Mouse (Mus musculus) MEL (cell line): Measurements from ENCODE around the gene Gm7075. TPM values are rescaled to one million over a fixed set of nuclear protein-coding genes. Genes with fewer than 3 reads are reported as not detected.

Experiments
- DNase-seq: peaks from one replicate; pipeline ENCODE4 v3.0.0; 2011; ENCODE audit warnings: low read depth, low spot score
- H3K27ac ChIP-seq: 2 replicates; pipeline ENCODE4 v1.5.1; 2012; ENCODE audit warnings: low read depth, mild to moderate bottlenecking, control low read depth, low read length, moderate library complexity; ENCODE audit not compliant: control insufficient read depth
- H3K27me3 ChIP-seq, 2 experiments: fragments of 150-350 bp in 1 of 2; sonication (generic) in 1 of 2; 2 replicates each; pipeline ENCODE4 v1.6.1; 2012; ENCODE audit warnings: low read length in 2 of 2, mild to moderate bottlenecking in 2 of 2, improper control_type of control experiment in 1 of 2, moderate library complexity in 1 of 2; ENCODE audit not compliant: insufficient read depth in 2 of 2, control insufficient read depth in 1 of 2
- H3K36me3 ChIP-seq, 2 experiments: 2 replicates each; pipeline ENCODE4 v1.6.1; 2012 to 2014; ENCODE audit warnings: low read length in 2 of 2, improper control_type of control experiment in 1 of 2, inconsistent platforms in 1 of 2, mild to moderate bottlenecking in 1 of 2; ENCODE audit not compliant: insufficient read depth in 2 of 2, control insufficient read depth in 1 of 2
- H3K4me1 ChIP-seq, 2 experiments: fragments of 150-350 bp in 1 of 2; sonication (generic) in 1 of 2; 2 replicates each; pipeline ENCODE4 v1.6.1; 2012; ENCODE audit warnings: low read length in 2 of 2, improper control_type of control experiment in 1 of 2, mild to moderate bottlenecking in 1 of 2; ENCODE audit not compliant: insufficient read depth in 2 of 2, control insufficient read depth in 1 of 2
- H3K4me3 ChIP-seq, 2 experiments: fragments of 150-350 bp in 1 of 2; sonication (generic) in 1 of 2; 2 replicates each; pipeline ENCODE4 v1.5.1; 2012; ENCODE audit warnings: low read depth in 2 of 2, low read length in 2 of 2, mild to moderate bottlenecking in 2 of 2, moderate library complexity in 2 of 2, control low read depth in 1 of 2, improper control_type of control experiment in 1 of 2; ENCODE audit not compliant: control insufficient read depth in 1 of 2, insufficient read depth in 1 of 2
- H3K79me2 ChIP-seq: 2 replicates; pipeline ENCODE4 v1.6.1; 2012; ENCODE audit warnings: mild to moderate bottlenecking, low read length, moderate library complexity; ENCODE audit not compliant: control insufficient read depth, poor library complexity, insufficient read depth
- H3K9ac ChIP-seq: 2 replicates; pipeline ENCODE4 v1.6.1; 2012; ENCODE audit warnings: low read depth, mild to moderate bottlenecking, control low read depth, low read length, moderate library complexity; ENCODE audit not compliant: control insufficient read depth, poor library complexity, severe bottlenecking
- H3K9me3 ChIP-seq: fragments of 150-350 bp; sonication (generic); replicated peaks from 2 replicates; pipeline ENCODE4 v1.6.1; 2012; ENCODE audit warnings: mild to moderate bottlenecking, low read length, improper control_type of control experiment, moderate library complexity; ENCODE audit not compliant: insufficient read depth
- BHLHE40 ChIP-seq: IDR thresholded peaks from 2 replicates; pipeline ENCODE4 v1.6.1; 2012; ENCODE audit warnings: low read depth, mild to moderate bottlenecking, inconsistent platforms, low read length, improper control_type of control experiment, borderline replicate concordance
- CHD1 ChIP-seq: IDR thresholded peaks from 2 replicates; pipeline ENCODE4 v1.6.1; 2012; ENCODE audit warnings: low read depth, mild to moderate bottlenecking, inconsistent platforms, low read length, improper control_type of control experiment
- CTCF ChIP-seq, 3 experiments: IDR thresholded peaks in 2 of 3; conservative IDR thresholded peaks in 1 of 3; 2 replicates each; pipeline ENCODE4 v1.5.1; 2011 to 2012; ENCODE audit warnings: low read length in 3 of 3, low read depth in 2 of 3, mild to moderate bottlenecking in 2 of 3, improper control_type of control experiment in 1 of 3, inconsistent platforms in 1 of 3, mixed read lengths in 1 of 3, moderate library complexity in 1 of 3; ENCODE audit not compliant: control insufficient read depth in 1 of 3, insufficient read depth in 1 of 3, poor library complexity in 1 of 3, severe bottlenecking in 1 of 3
- E2F4 ChIP-seq: IDR thresholded peaks from 2 replicates; pipeline ENCODE4 v1.6.1; 2011; ENCODE audit warnings: low read depth, low read length, improper control_type of control experiment, borderline replicate concordance
- ELF1 ChIP-seq: IDR thresholded peaks from 2 replicates; pipeline ENCODE4 v1.6.1; 2014; ENCODE audit warnings: low read depth, mild to moderate bottlenecking, inconsistent platforms, low read length, improper control_type of control experiment, moderate library complexity
- EP300 ChIP-seq, 2 experiments: IDR thresholded peaks; 2 replicates each; pipeline ENCODE4 v1.6.1; 2011; ENCODE audit warnings: improper control_type of control experiment in 2 of 2, low read length in 2 of 2, low read depth in 1 of 2, mild to moderate bottlenecking in 1 of 2
- ETS1 ChIP-seq: IDR thresholded peaks from 2 replicates; pipeline ENCODE4 v1.6.1; 2012; ENCODE audit warnings: low read depth, mild to moderate bottlenecking, inconsistent platforms, low read length, improper control_type of control experiment, moderate library complexity
- GABPA ChIP-seq: IDR thresholded peaks from 2 replicates; pipeline ENCODE4 v1.6.1; 2012; ENCODE audit warnings: low read depth, mild to moderate bottlenecking, inconsistent platforms, low read length, improper control_type of control experiment, moderate library complexity
- GATA1 ChIP-seq: IDR thresholded peaks from 2 replicates; pipeline ENCODE4 v1.6.1; 2011; ENCODE audit warnings: low read depth, low read length, improper control_type of control experiment
- HCFC1 ChIP-seq: IDR thresholded peaks from 2 replicates; pipeline ENCODE4 v1.6.1; 2012; ENCODE audit warnings: low read depth, mild to moderate bottlenecking, inconsistent platforms, low read length, improper control_type of control experiment, moderate library complexity
- KAT2A ChIP-seq: conservative IDR thresholded peaks from 2 replicates; pipeline ENCODE4 v1.6.1; 2012; ENCODE audit warnings: low read depth, low read length, improper control_type of control experiment, inconsistent platforms
- MEF2A ChIP-seq: IDR thresholded peaks from 2 replicates; pipeline ENCODE4 v1.6.1; 2014; ENCODE audit warnings: low read depth, mild to moderate bottlenecking, inconsistent platforms, low read length, improper control_type of control experiment; ENCODE audit not compliant: poor library complexity, insufficient replicate concordance, severe bottlenecking; ENCODE audit errors: extremely low read depth
- MXI1 ChIP-seq: IDR thresholded peaks from 2 replicates; pipeline ENCODE4 v1.6.1; 2011; ENCODE audit warnings: mild to moderate bottlenecking, low read depth, low read length, improper control_type of control experiment
- MYB ChIP-seq: IDR thresholded peaks from 2 replicates; pipeline ENCODE4 v1.6.1; 2011; ENCODE audit warnings: mild to moderate bottlenecking, low read depth, low read length, improper control_type of control experiment
- MYC ChIP-seq: IDR thresholded peaks from 2 replicates; pipeline ENCODE4 v1.6.1; 2011; ENCODE audit warnings: low read depth, mild to moderate bottlenecking, low read length, improper control_type of control experiment, moderate library complexity
- NRF1 ChIP-seq: IDR thresholded peaks from 2 replicates; pipeline ENCODE4 v1.6.1; 2014; ENCODE audit warnings: low read depth, mild to moderate bottlenecking, inconsistent platforms, low read length, improper control_type of control experiment, moderate library complexity; ENCODE audit not compliant: poor library complexity, insufficient read depth, severe bottlenecking
- POLR2A ChIP-seq, 2 experiments: IDR thresholded peaks; 2 replicates each; pipeline ENCODE4 v1.6.1; 2011 to 2012; ENCODE audit warnings: low read length in 2 of 2, mild to moderate bottlenecking in 2 of 2, control low read depth in 1 of 2, improper control_type of control experiment in 1 of 2, low read depth in 1 of 2, moderate library complexity in 1 of 2; ENCODE audit not compliant: control insufficient read depth in 1 of 2, insufficient read depth in 1 of 2, poor library complexity in 1 of 2
- POLR2AphosphoS5 ChIP-seq: IDR thresholded peaks from 2 replicates; pipeline ENCODE4 v1.6.1; 2012; ENCODE audit warnings: low read depth, borderline replicate concordance, mild to moderate bottlenecking, inconsistent platforms, low read length, moderate library complexity, mixed read lengths
- RAD21 ChIP-seq: IDR thresholded peaks from 2 replicates; pipeline ENCODE4 v1.6.1; 2011; ENCODE audit warnings: mild to moderate bottlenecking, low read depth, low read length, improper control_type of control experiment
- RCOR1 ChIP-seq: IDR thresholded peaks from 2 replicates; pipeline ENCODE4 v1.6.1; 2012; ENCODE audit warnings: low read depth, mild to moderate bottlenecking, inconsistent platforms, low read length, improper control_type of control experiment
- SIN3A ChIP-seq: IDR thresholded peaks from 2 replicates; pipeline ENCODE4 v1.6.1; 2012; ENCODE audit warnings: low read length, improper control_type of control experiment, inconsistent platforms
- TBP ChIP-seq: IDR thresholded peaks from 2 replicates; pipeline ENCODE4 v1.8.0; 2011; ENCODE audit warnings: low read depth, low read length, improper control_type of control experiment
- TCF12 ChIP-seq: IDR thresholded peaks from 2 replicates; pipeline ENCODE4 v1.6.1; 2014; ENCODE audit warnings: low read depth, mild to moderate bottlenecking, inconsistent platforms, low read length, improper control_type of control experiment, moderate library complexity
- UBTF ChIP-seq: IDR thresholded peaks from 2 replicates; pipeline ENCODE4 v1.6.1; 2012; ENCODE audit warnings: low read depth, mild to moderate bottlenecking, inconsistent platforms, low read length, improper control_type of control experiment, moderate library complexity, borderline replicate concordance; ENCODE audit not compliant: insufficient read depth
- USF1 ChIP-seq: IDR thresholded peaks from 2 replicates; pipeline ENCODE4 v1.6.1; 2014; ENCODE audit warnings: low read depth, mild to moderate bottlenecking, inconsistent platforms, low read length, improper control_type of control experiment, moderate library complexity
- ZC3H11A ChIP-seq: IDR thresholded peaks from 2 replicates; pipeline ENCODE4 v1.6.1; 2012; ENCODE audit warnings: low read depth, mild to moderate bottlenecking, inconsistent platforms, low read length, improper control_type of control experiment
- ZMIZ1 ChIP-seq: IDR thresholded peaks from 2 replicates; pipeline ENCODE4 v1.6.1; 2012; ENCODE audit warnings: low read depth, mild to moderate bottlenecking, inconsistent platforms, low read length, improper control_type of control experiment, moderate library complexity
- polyA plus RNA-seq, 2 experiments: library from polyadenylated mRNA; stranded (reverse) in 1 of 2; unstranded in 1 of 2; fragments of >175 nt in 1 of 2; fragments of >200 nt in 1 of 2; gene quantifications; 2 replicates each; pipeline versions ENCODE4 v1.2.1 to v1.2.4; 2012; ENCODE audit warnings: low replicate concordance in 2 of 2, low read depth in 1 of 2; ENCODE audit not compliant: insufficient read length in 2 of 2, insufficient read depth in 1 of 2, missing spikeins in 1 of 2
- total RNA-seq: library from RNA; depleted of rRNA; stranded (reverse); fragments of 300-350 nt; gene quantifications from 2 replicates; pipeline ENCODE4 v1.2.3, GENCODE M21; 2012

Gene Gm7075
- total and polyA plus RNA-seq, 3 experiments = not detected

GRCm38 (mm10) chr10:63431221-63431736 is 9.7 kb upstream of the Gm7075 start:
- TF ChIP-seq GABPA (no peak), POLR2AphosphoS5 (no peak), RCOR1 (no peak), ETS1 (no peak), ELF1 (no peak), CTCF (IDR thresholded peaks at IDR 0.05 in 2 of 3, conservative IDR thresholded peaks at IDR 0.05 in 1 of 3; ENCODE audit: control insufficient read depth in 1 of 3, insufficient read depth in 1 of 3, low read depth in 2 of 3, low read length in 3 of 3, poor library complexity in 1 of 3, severe bottlenecking in 1 of 3) (peak in 1 of 3 experiments; percentile 18; a peak in 1 of 6 replicates), GATA1 (no peak)
- H3K4me1 ChIP-seq = peaks cover 17 to 34% of the 10 kb centered on the region in 2 experiments
- H3K27me3 ChIP-seq = no peaks in the 10 kb centered on the region
- H3K27ac ChIP-seq = peak overlapping the region; percentile 11; the same call in 1 of the 2 replicates
- H3K36me3 ChIP-seq = peaks cover 0 to 34% of the 10 kb centered on the region in 2 experiments; a peak in 2 of 4 replicates
- H3K9me3 ChIP-seq = no peaks in the 10 kb centered on the region
- H3K79me2 ChIP-seq = no peaks in the 10 kb centered on the region; the same call in 1 of the 2 replicates
- H3K4me3 ChIP-seq = no peak overlapping the region
- DNase-seq = no peak
- no peak overlapping the region for H3K9ac ChIP-seq

DNA sequence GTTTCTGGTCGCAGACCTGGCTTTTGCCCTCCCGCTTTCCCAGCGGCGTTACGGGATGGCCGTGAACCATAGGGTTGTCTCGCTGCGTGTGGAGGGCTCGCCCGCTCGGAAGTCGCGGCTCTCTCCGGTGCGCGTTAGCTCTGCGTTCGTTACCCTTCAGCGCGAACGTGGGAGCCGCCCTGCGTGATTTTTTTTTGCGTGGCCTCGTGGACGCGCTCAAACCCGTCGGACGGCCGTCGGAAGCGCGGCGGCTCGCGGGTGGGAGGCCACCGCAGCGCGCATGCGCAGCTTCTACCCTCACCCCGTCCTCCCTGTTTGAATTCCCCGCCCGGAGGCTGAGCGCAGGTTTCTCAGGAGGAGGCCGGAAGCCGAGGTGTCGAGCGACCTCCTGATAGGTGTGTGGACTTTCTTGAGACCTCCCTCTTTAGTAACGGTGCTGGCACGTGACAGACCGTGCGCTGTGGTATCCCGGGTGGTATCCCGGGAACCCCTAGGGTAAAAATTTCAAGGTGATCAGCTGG is 8.3 kb upstream of the Gm7075 start, which contains the start of gene Ctnna3:
Ctnna3 (plus strand) TSS at position 314 of the 521 bp plus-strand sequence.
- Histone ChIP-seq H3K27ac (peak within 1 kb of the TSS; percentile 82), H3K9ac (peak within 1 kb of the TSS; percentile 88), H3K79me2 (no peaks in the 10 kb centered on the region; the same call in 1 of the 2 replicates), H3K9me3 (no peaks in the 10 kb centered on the region), H3K4me3 (peak within 1 kb of the TSS; percentile 59 to 73), H3K36me3 (peaks cover 0 to 33% of the 10 kb centered on the region in 2 experiments; a peak in 2 of 4 replicates), H3K4me1 (peaks cover 17 to 32% of the 10 kb centered on the region in 2 experiments), H3K27me3 (no peaks in the 10 kb centered on the region)
- DNase-seq = peak; percentile 97
- TF ChIP-seq POLR2A (IDR thresholded peaks at IDR 0.05; ENCODE audit: control insufficient read depth in 1 of 2, insufficient read depth in 1 of 2, low read depth in 1 of 2, low read length in 2 of 2, poor library complexity in 1 of 2) = peak; percentile 78 to 86; a peak in 3 of 4 replicates
- no peak for TF ChIP-seq GATA1
- no peak for TF ChIP-seq ZC3H11A
- no peak for TF ChIP-seq CTCF (IDR thresholded peaks at IDR 0.05 in 2 of 3, conservative IDR thresholded peaks at IDR 0.05 in 1 of 3; ENCODE audit: control insufficient read depth in 1 of 3, insufficient read depth in 1 of 3, low read depth in 2 of 3, low read length in 3 of 3, poor library complexity in 1 of 3, severe bottlenecking in 1 of 3)
- no peak for TF ChIP-seq RAD21
- TF ChIP-seq NRF1 = peak; percentile 94
- TF ChIP-seq EP300 (IDR thresholded peaks at IDR 0.05; ENCODE audit: low read depth in 1 of 2, low read length in 2 of 2) = 0 out of 4 replicates have a peak, but pooled peaks of 1 of the 2 experiments have one; percentile 14
- peak; percentile 45; the same call in 1 of the 2 replicates for TF ChIP-seq MYB
- TF ChIP-seq MEF2A = no peak
- no peak for TF ChIP-seq POLR2AphosphoS5
- TF ChIP-seq MYC = peak; percentile 24
- no peak for TF ChIP-seq CHD1
- peak; percentile 81 for TF ChIP-seq ZMIZ1
- TF ChIP-seq HCFC1 = peak; percentile 59
- no peak; the same call in none of the 2 replicates for TF ChIP-seq SIN3A
- 0 out of 2 replicates have a peak, but pooled peaks have one; percentile 50 for TF ChIP-seq UBTF
- peak; percentile 7; the same call in 1 of the 2 replicates for TF ChIP-seq KAT2A
- TF ChIP-seq E2F4 = no peak; the same call in 1 of the 2 replicates
- peak; percentile 36; the same call in 1 of the 2 replicates for TF ChIP-seq RCOR1
- TF ChIP-seq USF1 = peak; percentile 96
- TF ChIP-seq TBP = 0 out of 2 replicates have a peak, but pooled peaks have one; percentile 37
- no peak for TF ChIP-seq GABPA
- peak; percentile 95 for TF ChIP-seq BHLHE40
- TF ChIP-seq MXI1 = peak; percentile 83
- TF ChIP-seq TCF12 = peak; percentile 2; the same call in 1 of the 2 replicates
- TF ChIP-seq ETS1 = 0 out of 2 replicates have a peak, but pooled peaks have one; percentile 6
